Mouse (Mus musculus) spleen, adult 2 months (tissue): ENCODE measurements around the gene Fuom. TPM values are rescaled to one million over a fixed set of nuclear protein-coding genes. Genes with fewer than 3 reads are reported as not detected.

Experiments
- DNase-seq, 2 experiments: peaks; one replicate each; pipeline versions ENCODE4 v3.0.0 to v3.0.0-alpha.2; 2012 to 2021; ENCODE audit warnings: low spot score in 2 of 2, low read depth in 1 of 2
- H3K27ac ChIP-seq: fragments of 200-500 bp; 2 replicates; pipeline ENCODE4 v1.5.1; 2012; ENCODE audit warnings: low read length, inconsistent platforms; ENCODE audit not compliant: insufficient read depth
- H3K27me3 ChIP-seq: fragments of 200-500 bp; 2 replicates; pipeline ENCODE4 v1.6.1; 2012; ENCODE audit warnings: mild to moderate bottlenecking, moderate library complexity, low read length, inconsistent platforms; ENCODE audit not compliant: control insufficient read depth, insufficient read depth
- H3K36me3 ChIP-seq: fragments of 200-500 bp; 2 replicates; pipeline ENCODE4 v1.6.1; 2012; ENCODE audit warnings: mild to moderate bottlenecking, low read length, inconsistent platforms; ENCODE audit not compliant: control insufficient read depth, insufficient read depth
- H3K4me1 ChIP-seq: fragments of 200-500 bp; 2 replicates; pipeline ENCODE4 v1.6.1; 2011; ENCODE audit warnings: inconsistent platforms; ENCODE audit not compliant: control insufficient read depth, insufficient read depth, insufficient read length
- H3K4me3 ChIP-seq: fragments of 200-500 bp; 2 replicates; pipeline ENCODE4 v1.5.1; 2011; ENCODE audit warnings: mild to moderate bottlenecking, inconsistent platforms; ENCODE audit not compliant: insufficient read depth, insufficient read length; ENCODE audit errors: extremely low read depth
- CTCF ChIP-seq: fragments of 200-500 bp; IDR thresholded peaks from 2 replicates; pipeline ENCODE4 v1.5.1; 2011; ENCODE audit warnings: mild to moderate bottlenecking, inconsistent platforms; ENCODE audit not compliant: insufficient read depth, insufficient read length, insufficient replicate concordance; ENCODE audit errors: extremely low read depth
- POLR2A ChIP-seq: fragments of 200-500 bp; IDR thresholded peaks from 2 replicates; pipeline ENCODE4 v1.6.1; 2011; ENCODE audit warnings: low read depth, low read length, inconsistent platforms
- WGBS: fragments of 180-500 bp; shearing (Covaris S2); methylation state at CpG from one replicate; pipeline ENCODE4 v1.1.7; 2018; 5-methylcytosine and 5-hydroxymethylcytosine counted together
- polyA plus RNA-seq: library from polyadenylated mRNA; depleted of rRNA; stranded (reverse); fragments of >200 nt; gene quantifications from 2 replicates; pipeline ENCODE4 v1.2.3, GENCODE M21; 2012

Gene Fuom
- polyA plus RNA-seq, 1 experiment: 10.9 TPM

DNA sequence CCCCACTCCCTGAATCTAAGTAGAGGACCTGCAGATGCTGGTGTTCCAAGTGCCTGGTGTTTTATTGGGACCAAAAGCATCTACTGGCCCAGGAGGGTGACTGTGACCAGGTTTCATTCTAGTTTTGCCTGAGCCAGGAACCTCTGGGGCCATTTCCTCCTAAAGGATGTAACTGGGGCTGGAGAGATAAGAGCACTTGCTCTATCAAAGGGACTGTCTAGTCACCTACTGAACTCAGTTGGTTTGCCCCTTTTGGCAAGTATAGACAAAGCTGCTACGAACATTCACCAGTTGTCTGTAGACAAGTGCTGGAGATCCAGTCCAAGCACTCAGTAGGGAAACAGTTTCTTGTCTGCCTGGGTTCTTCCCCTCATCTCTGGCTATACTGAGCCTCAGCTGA is 3.8 kb downstream of the Fuom start:
- 79% methylated on average over 1 of the region's 1 CpGs for WGBS
- DNase-seq: no peak
- H3K4me1 ChIP-seq: peaks cover 3% of the 10 kb centered on the region; the same call in 1 of the 2 replicates
- no peak overlapping the region for H3K27ac ChIP-seq
- no peaks in the 10 kb centered on the region for H3K27me3 ChIP-seq
- no peak overlapping the region for H3K4me3 ChIP-seq
- no peaks in the 10 kb centered on the region for H3K36me3 ChIP-seq
- TF ChIP-seq CTCF (no peak), POLR2A (no peak)

DNA sequence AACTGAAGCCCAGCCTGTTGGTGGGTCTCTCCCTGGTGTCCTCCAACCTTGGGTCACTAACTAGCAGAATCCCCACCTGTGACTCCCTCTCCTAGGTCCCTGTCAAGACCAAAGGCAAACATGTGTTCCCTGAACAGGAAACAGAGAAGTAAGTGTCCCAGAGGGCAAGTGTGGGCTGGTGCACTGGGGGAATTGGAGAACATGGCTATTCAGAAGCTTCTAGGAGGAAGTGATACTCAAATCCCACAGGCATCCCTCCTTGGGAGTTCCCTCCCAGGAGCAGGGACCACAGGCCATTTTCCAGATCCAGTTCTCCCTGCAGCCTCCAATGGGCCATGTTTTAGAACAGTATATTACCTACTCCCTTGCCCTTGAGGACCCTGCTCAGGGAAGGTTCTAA is 6.2 kb downstream of the Fuom start:
- H3K4me1 ChIP-seq: no peaks in the 10 kb centered on the region
- TF ChIP-seq CTCF (no peak), POLR2A (no peak)
- no peak overlapping the region for H3K27ac ChIP-seq
- DNase-seq: no peak
- no peaks in the 10 kb centered on the region for H3K27me3 ChIP-seq
- no peak overlapping the region for H3K4me3 ChIP-seq
- no peaks in the 10 kb centered on the region for H3K36me3 ChIP-seq

DNA sequence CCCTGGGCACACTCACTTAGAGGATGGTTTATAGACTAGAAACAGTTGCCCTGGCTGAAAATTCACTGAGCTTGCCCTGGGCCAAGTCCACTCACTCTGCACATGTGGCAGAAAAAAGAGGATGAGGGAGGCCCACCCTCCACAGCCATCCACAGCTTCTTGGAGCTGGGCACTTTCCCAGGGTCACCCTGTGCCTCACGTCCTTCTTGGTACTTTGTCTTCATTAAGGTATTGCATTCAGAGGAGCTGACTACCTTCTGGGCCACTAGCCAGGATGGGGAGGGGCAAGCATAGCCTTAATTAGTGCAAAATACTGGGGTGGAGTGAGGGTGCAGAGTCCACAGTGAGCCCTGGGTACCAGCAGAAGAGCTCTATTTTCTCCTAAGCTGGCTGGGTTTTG is 6.7 kb downstream of the Fuom start:
- 52% methylated on average over 1 of the region's 1 CpGs for WGBS
- H3K27me3 ChIP-seq: no peaks in the 10 kb centered on the region
- H3K27ac ChIP-seq: no peak overlapping the region
- H3K4me1 ChIP-seq: no peaks in the 10 kb centered on the region
- no peaks in the 10 kb centered on the region for H3K36me3 ChIP-seq
- TF ChIP-seq POLR2A (no peak), CTCF (no peak)
- DNase-seq: no peak
- no peak overlapping the region for H3K4me3 ChIP-seq

DNA sequence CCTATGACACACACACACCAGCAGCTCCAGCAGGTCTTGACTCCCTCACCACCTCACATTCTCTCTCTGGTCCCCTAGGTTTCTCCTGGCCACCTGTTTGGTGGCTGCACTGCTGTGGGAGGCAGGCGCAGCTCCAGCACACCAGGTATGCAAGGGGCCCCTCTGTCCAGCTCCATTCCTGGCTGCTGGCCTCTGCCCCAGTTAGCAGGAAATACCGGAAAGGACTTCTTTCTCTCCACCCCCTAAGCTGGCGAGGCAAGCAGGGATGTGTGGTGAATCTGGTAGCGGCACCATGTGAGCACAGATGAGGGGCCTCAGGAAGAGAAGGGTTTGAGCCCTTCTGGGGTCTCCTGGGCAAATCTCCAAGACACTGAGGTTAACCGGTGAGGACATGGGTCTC is 7.3 kb downstream of the Fuom start:
- TF ChIP-seq POLR2A (no peak), CTCF (no peak)
- Histone ChIP-seq H3K27ac (no peak overlapping the region), H3K4me3 (no peak overlapping the region), H3K36me3 (no peaks in the 10 kb centered on the region), H3K27me3 (no peaks in the 10 kb centered on the region), H3K4me1 (no peaks in the 10 kb centered on the region)
- DNase-seq: no peak
- WGBS: 57% methylated on average over 5 of the region's 5 CpGs

DNA sequence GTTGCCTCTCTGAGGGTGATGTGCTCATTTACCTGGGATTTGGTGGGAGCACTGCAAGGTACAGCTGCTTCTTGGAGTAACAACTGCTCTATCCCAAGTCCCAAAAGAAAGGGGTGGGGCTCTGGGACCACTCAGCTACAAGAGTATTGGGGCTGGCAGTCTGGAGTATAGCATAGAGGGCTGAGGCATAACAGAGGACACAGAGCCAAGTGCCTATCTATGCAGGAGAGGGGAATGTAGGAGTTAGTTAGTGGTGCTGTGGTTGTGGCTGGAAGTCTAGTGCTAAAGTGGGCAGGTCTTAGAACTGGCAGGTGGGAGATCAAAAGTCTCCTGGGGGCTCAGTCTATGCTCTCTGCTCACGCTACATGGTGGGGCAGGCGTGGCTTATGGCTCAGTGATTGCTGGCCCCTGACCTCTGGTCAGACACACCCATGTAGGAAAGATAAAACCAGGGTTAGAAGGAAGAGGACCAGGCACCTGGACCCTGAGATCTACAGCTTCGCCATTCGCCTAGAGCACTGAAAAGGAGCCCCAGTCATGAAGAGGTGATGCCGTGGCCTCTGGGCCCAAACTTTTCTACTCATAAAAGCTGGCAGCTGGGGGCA is 9.2 kb downstream of the Fuom start, which contains the start of gene Prap1:
TSS of gene Prap1 (plus strand) at position 472 of the 605 bp plus-strand sequence.
- Histone ChIP-seq H3K4me3 (no peak within 1 kb of the TSS), H3K4me1 (no peaks in the 10 kb centered on the region), H3K27me3 (no peaks in the 10 kb centered on the region), H3K36me3 (no peaks in the 10 kb centered on the region), H3K27ac (no peak within 1 kb of the TSS)
- TF ChIP-seq POLR2A: no peak
- TF ChIP-seq CTCF: no peak
- 80% methylated on average over 5 of the region's 5 CpGs for WGBS
- no peak for DNase-seq

DNA sequence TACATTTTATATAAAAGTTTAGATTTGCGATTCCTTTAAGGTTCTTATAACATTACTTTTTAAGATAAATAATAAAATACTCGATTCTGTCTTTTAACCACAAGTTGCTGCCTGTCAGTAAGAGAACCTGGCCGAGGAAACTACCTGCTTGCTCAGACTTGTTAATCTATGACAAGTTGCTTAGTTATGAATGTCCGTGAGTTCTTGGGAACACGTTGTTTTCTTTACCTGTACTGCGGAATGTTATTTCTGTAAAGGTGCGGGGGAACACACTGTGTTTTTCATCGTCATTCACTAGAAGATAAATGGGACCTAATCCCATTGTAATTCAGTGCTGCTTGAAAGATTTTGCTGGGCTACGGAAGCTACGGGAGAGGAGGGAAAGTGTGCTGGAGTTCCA is 11.6 kb downstream of the Fuom start:
- WGBS: 88% methylated on average over 10 of the region's 10 CpGs
- H3K27me3 ChIP-seq: no peaks in the 10 kb centered on the region
- H3K4me3 ChIP-seq: no peak overlapping the region
- no peaks in the 10 kb centered on the region for H3K4me1 ChIP-seq
- no peak overlapping the region for H3K27ac ChIP-seq
- TF ChIP-seq CTCF: no peak
- TF ChIP-seq POLR2A: no peak
- DNase-seq: no peak
- H3K36me3 ChIP-seq: no peaks in the 10 kb centered on the region

DNA sequence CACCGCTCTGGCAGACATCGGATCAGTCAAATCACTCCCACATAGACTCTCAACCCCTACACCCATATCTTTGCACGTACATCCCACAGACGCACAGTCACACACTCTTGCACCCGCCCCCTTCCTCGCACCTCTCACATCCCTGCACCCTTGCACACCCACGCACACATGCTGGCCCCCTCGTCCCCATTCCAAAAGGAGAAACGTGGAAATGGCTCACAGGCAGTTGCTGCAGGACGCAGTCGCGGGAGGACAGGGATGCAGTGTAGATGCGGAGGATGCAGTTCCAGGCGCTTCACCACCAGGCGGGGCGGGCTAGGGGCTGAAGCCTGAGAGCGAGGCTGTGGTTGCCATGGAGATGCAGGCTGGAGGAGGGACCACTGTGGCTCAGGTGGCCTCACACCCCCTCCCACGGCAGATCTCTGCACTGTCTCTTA is 20.0 kb downstream of the Fuom start, which contains the start of gene Caly:
TSS of gene Caly (minus strand) at position 307 of the 437 bp plus-strand sequence.
- Histone ChIP-seq H3K4me3 (no peak within 1 kb of the TSS), H3K36me3 (no peaks in the 10 kb centered on the region), H3K27ac (no peak within 1 kb of the TSS), H3K4me1 (no peaks in the 10 kb centered on the region), H3K27me3 (peaks cover 5% of the 10 kb centered on the region; the same call in 1 of the 2 replicates)
- TF ChIP-seq POLR2A (no peak), CTCF (no peak)
- WGBS: 10% methylated on average over 18 of the region's 18 CpGs
- no peak for DNase-seq
